Mouse (Mus musculus): ENCODE measurements around the gene Thrb.

DNA sequence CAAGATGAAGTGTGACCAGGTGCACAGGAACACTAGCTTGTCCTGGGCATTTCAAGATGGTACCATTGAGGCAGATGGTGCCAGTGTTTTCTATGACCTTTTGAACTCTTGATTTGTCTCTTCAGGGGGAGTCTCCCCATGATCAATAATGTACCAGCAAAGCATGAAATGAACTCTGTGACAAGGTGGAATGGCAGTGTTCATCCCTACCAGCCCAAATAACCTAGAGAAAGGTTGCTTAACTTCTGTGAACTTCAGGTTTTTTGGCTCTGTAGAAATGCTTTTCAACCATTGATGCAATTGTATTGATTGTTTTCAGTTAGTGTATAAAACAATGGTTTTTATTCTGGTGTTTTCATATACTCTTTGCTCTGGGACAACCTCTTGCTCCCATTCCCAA, 21.4 kb downstream of the Thrb start:
- TF ChIP-seq CTCF (conservative IDR thresholded peaks at IDR 0.05; ENCODE audit: insufficient read depth, insufficient read length, low read depth, low read length) (no peak), POLR2A (IDR thresholded peaks at IDR 0.05; ENCODE audit: low read depth, low read length) (no peak)
